Mouse (Mus musculus) heart, postnatal 14 days (tissue): ENCODE results near the gene Sec61a1. TPM values are rescaled to one million over a fixed set of nuclear protein-coding genes. Genes with fewer than 3 reads are reported as not detected.
A peak's percentile ranks its signal among the peaks of the same experiment; 100 is the strongest.

Experiments
- DNase-seq, 2 experiments: peaks; one replicate each; pipeline ENCODE4 v3.0.0; 2021 to 2022
- intact Hi-C: fragments of 180-260 bp; cut with DNase I; formaldehyde crosslinking; loops from one replicate; pipeline ENCODE4 v1.15.1; 2025
- total RNA-seq, 2 experiments: library from RNA; stranded (reverse); gene quantifications; 2 replicates each; pipeline ENCODE4 v1.2.3; 2021

The Sec61a1 gene
- total RNA-seq, 2 experiments from 2014 or later, result 62.0 to 64.2 TPM

DNA sequence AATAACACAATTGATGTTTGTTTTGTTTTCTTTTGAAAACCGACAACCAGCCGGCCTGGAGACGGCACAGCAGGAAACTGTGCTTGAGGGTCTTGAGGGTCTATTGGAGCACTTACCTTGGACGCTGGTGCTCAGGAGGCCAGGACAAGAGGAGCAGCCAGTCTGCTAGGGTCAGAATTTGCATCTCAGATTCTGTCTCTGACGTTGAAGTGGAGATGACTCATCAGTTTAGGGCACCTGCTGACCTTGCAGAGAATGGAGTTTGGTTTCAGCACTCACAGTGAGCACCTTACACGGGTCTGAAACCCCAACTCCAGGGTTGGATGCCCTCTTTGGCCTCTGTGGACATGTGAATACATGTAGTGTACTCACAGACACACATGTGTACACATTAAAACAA is 48.8 kb downstream of the Sec61a1 start:
- intact Hi-C loops, result no loop called here
- no peak for DNase-seq

DNA sequence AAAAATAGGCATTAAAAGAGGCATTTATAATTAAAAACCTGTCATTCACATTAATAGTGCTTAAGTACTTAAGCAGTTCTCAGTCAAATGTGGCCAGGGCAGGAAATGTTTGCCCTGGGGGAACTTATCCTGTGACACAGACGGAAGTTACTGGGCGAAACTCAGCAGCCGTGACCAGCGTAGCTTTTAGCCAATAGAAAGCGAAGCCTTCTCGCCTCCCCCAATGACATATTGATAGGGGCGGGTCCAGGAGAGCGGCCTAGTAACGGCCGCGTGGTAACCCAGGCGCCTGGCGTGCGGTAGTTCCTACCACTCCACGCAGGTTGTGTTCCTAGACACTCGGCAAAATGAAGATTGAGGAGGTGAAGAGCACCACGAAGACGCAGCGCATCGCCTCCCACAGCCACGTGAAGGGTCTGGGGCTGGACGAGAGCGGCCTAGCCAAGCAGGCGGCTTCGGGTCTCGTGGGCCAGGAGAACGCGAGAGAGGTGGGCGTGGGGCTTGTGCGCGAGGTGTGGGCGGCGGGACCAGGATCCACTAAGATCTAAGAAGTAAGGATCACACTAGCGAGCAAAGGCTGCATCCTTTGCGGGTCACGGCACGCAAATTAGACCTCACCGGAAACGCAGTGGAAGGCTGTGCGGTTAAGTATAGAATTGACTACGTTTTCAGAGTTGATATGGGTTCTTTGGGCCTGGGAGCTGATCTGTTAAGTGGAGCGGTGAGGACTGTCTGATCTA is 53.4 kb downstream of the Sec61a1 start, which contains the start of gene Ruvbl1:
TSS of gene Ruvbl1 (plus strand) at position 229 of the 740 bp plus-strand sequence.
- intact Hi-C loops, result loop anchor here (2.0 kb wide), 1 partner anchor 19 kb away; the partner anchor contains the start of gene Eefsec
- peak; percentile 87 to 93 for DNase-seq

DNA sequence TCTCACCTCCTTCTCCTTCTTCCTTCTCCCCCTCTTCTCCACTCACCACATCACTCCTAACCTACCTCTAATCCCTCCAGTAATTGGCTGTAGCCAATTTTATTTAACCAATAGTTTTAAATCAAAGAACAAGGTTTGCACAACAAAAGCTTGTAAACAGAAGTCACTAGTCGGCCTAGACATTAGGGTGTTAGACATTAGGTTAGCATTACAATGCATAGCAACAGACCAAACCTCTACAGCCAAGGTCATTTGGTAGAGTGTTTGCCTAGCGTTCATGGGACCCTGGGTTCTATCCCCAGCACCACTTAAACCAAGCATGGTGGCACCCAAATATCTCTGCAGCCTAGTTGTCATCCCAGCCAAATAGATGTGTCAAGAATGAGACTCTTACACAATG is 64.2 kb downstream of the Sec61a1 start:
- DNase-seq, result no peak
- intact Hi-C loops, result no loop called here

Other genes with a start within 250 kb of the Sec61a1 start
- 1 to 10 TPM; 9.0 to 9.5 TPM for gene Eefsec, start 72.4 kb downstream of the Sec61a1 start, total RNA-seq
- gene Ruvbl1, start 53.5 kb downstream of the Sec61a1 start, total RNA-seq, result 10 to 100 TPM; 18.7 to 18.9 TPM
- 10 to 100 TPM; 32.7 to 36.1 TPM for gene Kbtbd12, start 119.0 kb upstream of the Sec61a1 start, total RNA-seq
- gene Mgll, start 205.5 kb upstream of the Sec61a1 start, total RNA-seq, result 100 to 1,000 TPM; 173 to 177 TPM